ENCODE assay signal across 21 mouse cellular contexts in genomic region chr11:110488301-110488700, GRCm38 (mm10).
"Had no signal": no experiment of that assay in that cellular context is flagged by ENCODE, and none has a peak within 500 bp of the region (broad histone marks: within the 10 kb centered on the region; RNA-seq: fewer than 3 reads in every experiment).

No protein-coding gene starts in this region.

- H3K4me3 ChIP-seq: forebrain, embryonic 15.5 days; heart, embryonic 12.5 days; hindbrain, embryonic 13.5 days; hindbrain, embryonic 15.5 days; kidney, embryonic 15.5 days; left cerebral cortex, adult 2 months; limb, embryonic 10.5 days; limb, embryonic 12.5 days; liver, embryonic 13.5 days; liver, embryonic 15.5 days had no signal

- H3K9me3 ChIP-seq: forebrain, embryonic 15.5 days; hindbrain, embryonic 15.5 days; kidney, embryonic 15.5 days; limb, embryonic 10.5 days; liver, embryonic 15.5 days had no signal

- H3K27me3 ChIP-seq: forebrain, embryonic 15.5 days; heart, embryonic 12.5 days; hindbrain, embryonic 13.5 days; hindbrain, embryonic 15.5 days; kidney, embryonic 15.5 days; limb, embryonic 12.5 days; liver, embryonic 13.5 days; liver, embryonic 15.5 days had no signal

- H3K4me1 ChIP-seq: forebrain, embryonic 15.5 days; heart, embryonic 12.5 days; hindbrain, embryonic 13.5 days; hindbrain, embryonic 15.5 days; kidney, embryonic 15.5 days; limb, embryonic 10.5 days; limb, embryonic 12.5 days; liver, embryonic 13.5 days; liver, embryonic 15.5 days had no signal

- DNase-seq: forebrain, postnatal 0 days; gastrocnemius, postnatal 14 days; heart, adult 18-20 months; heart, postnatal 14 days; heart, postnatal 36 days; kidney, postnatal 14 days; layer of hippocampus, adult 9-11 months; liver; liver, embryonic 13.5 days; liver, postnatal 0 days had no signal

- H3K27ac ChIP-seq: forebrain, embryonic 15.5 days; hindbrain, embryonic 13.5 days; hindbrain, embryonic 15.5 days; hindbrain, postnatal 0 days; kidney, embryonic 15.5 days; kidney, postnatal 0 days; left cerebral cortex, adult 2 months; limb, embryonic 10.5 days; limb, embryonic 12.5 days; liver, embryonic 13.5 days; liver, embryonic 15.5 days had no signal
